Mouse (Mus musculus) urinary bladder, postnatal 36 days (tissue): ENCODE data around the gene Ftsj1.

Experiments used
- DNase-seq, 2 experiments: peaks; one replicate each; pipeline ENCODE4 v3.0.0; 2022; ENCODE audit warnings: low spot score in 2 of 2, mixed read lengths in 1 of 2

Ftsj1 gene

DNA sequence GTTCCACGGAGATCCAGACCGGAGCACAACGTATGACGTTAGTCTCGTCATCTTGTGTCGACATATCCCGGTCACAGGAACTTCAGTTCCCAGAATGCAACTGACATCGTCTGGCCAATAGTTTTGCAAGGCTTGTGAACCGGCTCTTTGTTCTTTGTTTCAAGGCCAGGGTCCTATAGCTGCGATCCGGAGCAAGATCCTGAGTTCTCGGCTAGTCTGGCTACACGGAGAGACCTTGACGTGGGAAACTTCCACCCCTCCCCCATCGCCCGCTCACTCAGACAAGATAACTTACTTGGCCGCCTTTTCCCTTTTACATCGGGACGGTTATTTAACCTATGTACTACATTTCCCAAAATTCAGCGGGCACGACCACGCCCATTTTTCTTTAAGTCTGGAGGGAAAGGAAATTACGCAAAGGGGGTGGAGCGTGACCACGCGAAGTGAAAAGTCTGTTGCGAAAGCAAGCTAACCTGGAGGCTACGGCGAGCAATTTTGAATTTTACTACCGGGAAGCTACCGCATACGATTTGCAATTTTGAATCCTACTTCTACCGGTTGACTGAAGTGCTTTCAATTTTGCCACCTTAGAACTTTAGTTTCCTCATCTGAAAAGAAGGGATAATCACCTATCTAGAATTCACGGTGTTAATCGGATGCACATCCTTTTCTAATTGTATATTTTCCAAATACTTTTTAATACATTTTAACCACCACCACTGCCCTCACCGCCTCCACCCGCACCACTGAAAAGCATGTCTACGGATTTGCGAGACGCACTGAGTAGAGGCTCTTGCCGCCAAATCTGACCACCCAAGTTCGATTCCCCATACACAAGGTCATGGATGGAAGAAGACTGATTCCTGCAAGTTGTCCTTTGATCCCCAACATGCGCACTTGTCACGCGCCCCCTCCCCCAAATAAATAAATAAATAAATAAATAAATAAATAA lies at the start of gene Ftsj1:
Gene Ftsj1, minus strand, starts transcription at position 73 of the 952 bp plus-strand sequence.
- peak; percentile 68 to 75 for DNase-seq

DNA sequence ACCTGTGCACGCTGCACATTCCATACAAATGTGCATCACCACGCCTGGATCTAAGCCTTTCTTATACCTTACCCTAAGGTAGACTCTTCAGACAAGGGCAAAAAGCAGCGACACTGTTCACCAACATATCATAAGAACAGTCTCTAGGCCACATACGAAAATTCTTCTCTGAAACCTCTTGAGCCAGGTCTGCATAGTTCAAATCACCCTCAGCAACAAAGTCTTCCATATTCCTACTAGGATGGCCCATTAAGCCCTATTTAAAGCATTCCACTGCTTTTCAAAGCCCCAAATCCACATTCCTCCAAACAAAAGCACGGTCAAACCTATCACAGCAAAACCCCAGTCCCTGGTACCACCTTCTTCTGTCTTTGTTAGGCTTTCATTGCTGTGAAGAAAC lies 36.4 kb upstream of the Ftsj1 start:
- no peak for DNase-seq

DNA sequence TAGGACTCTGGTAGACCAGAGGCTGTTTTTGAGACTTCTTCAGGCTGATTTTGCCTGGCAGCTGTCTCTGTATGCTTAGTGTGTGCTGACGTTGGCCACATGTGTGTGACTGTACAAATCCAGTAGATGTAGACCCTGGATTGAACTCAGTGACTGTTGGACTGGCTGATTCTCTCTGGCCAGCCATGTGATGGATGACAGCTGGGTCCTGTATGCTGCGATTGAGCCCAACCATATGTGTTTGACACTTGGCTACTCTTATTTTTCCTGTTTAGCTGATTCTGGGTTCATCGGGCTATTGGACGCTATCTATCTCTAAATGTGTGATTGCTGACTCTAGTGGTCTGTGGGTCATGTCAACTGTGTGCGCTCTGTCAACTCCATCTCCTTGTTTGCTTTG lies 21.9 kb upstream of the Ftsj1 start:
- no peak for DNase-seq

DNA sequence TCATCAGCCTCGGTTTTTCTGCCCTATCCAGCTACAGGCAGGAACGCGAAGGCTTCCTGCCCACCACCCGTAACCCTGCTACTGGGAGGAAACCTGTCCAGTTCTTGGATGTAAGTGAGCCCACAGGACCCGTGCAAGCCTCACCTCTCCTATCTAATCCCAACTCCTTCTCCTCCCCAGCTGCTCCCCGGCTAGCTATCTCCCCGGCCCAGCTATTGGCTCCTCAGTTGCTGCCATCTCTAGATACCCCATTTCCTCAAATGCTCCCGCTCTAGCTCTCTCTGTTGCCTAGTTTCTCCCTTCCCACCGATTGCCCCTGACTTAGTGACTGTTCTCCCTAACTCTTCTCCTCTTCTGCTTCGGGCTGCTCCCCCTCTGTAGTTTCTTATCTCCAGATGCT lies 19.8 kb upstream of the Ftsj1 start:
- DNase-seq: no peak

DNA sequence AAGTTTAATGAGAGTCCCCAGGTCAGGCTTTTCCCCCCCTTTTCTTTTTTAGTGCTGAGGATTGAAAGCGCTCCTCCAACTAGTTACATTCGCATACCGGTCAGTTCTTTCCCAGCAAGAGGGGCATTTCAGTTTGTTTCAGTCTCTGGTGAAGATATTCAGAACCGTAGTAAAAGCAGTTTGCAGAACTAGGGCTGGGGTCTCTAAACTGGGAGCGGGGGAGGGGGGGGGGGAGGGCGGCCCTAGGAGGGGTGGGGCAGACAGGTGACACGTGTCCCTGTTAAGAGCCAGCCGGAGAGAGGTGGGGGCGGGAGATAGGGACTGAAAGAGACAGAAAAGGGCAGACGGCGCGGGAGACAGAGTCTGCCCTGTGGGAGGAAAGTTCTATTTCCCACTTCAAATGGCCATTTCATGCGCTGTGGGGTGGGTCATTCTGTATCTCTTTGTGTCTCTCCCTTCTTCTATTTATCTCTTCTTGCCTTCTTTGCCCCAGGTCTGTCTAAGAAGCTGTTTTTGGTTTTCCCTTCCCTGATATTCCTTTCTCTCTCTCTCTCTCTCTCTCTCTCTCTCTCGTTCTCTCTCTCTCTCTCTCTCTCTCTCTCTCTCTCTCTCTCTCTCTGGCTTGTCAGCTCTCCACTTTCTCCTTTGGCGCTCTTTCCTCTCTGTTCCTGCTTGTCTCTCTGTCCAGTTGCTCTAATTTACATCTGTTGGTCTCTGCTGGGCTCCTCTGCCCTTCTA lies 19.0 kb upstream of the Ftsj1 start, which contains the start of gene Slc38a5:
Gene Slc38a5, plus strand, starts transcription at position 51 of the 738 bp plus-strand sequence.
- DNase-seq: no peak

DNA sequence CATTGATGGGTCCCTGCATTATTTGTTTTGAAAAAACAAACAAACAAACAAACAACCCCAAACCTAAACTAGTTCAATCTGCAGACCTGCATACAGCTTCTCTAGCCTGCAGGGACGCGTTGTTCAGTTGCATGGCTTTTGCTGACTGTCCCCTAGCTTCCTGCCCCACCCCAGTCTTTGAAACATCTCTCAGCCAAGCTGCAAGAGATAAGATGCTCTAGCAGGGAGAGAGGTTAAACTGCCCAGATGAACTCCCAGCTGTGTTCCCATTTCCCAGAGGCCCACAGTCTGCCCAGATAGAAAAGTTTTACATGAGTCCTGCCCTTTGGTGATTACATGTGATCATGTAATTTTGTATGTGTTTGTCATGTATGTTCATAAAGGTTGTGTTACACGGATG lies 12.0 kb upstream of the Ftsj1 start:
- DNase-seq: no peak

DNA sequence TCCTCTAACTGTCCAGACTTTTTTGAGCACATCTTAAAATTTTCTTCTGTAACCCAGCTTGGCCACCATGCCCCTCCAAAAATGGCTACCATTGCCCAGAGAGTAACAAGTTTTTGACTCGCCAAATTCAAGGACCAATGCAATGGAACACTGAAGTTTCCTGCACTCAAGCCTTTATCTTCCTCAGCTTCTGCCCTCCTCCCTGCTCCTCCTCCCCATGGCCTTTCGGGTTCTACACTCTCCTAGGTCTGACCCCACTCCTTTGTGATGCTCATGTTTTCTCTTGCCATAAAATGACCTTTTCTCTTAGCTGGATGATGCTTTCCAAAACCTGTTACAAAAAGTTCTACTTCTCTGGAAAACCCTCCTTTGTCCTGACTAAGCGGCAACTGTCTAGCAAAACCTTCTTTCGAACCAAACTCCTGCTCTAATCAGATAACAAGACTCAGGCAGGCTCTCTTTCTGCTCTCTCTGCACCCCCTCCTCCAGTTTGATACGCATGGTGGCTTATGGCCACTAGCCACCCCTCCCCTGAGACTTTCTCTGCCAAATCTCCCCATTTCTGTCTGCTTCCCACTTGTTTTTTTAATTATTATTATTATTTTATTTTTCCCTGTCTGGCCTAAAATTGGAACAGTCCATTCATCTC lies 11.1 kb upstream of the Ftsj1 start:
- DNase-seq: no peak

DNA sequence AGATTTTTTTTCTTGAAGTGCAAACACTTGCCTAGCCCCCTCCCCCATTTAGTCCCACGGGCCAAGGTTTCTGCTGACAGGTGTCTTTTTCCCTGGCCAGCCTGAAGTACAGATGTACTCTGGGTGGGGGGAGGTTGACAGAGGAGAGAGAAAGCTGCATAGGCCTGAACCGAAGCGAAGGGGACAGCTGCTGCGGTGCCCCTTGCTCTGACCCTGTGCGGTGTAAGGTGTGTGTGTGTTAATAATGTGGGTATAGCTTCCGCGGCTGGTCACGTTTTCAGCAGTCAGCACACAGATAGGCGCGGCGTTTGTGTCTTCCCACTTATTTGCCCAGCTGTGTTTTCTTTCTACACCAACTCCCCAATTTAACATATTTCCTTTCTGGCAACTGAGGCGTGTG lies 7.3 kb upstream of the Ftsj1 start:
- no peak for DNase-seq

DNA sequence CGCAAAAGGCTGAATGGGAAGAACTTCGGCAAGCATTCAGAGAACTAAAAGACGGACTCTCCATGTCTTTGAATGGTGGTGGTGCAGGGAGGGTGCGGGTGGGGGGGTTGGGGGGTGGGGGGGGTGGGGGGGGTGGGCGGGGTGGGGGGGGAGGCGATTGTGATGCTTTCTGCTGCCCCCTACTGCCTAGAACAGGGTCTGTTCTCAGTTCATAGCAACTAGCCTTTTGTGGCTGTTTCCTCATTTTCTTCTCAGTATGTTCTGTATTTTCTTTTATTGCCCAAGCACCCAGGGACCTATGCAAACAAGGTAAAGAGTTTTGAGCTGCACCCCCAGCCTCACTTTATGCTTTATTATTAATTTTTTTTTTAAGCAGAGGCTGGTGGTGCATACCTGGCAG lies 3.6 kb upstream of the Ftsj1 start:
- DNase-seq: no peak

DNA sequence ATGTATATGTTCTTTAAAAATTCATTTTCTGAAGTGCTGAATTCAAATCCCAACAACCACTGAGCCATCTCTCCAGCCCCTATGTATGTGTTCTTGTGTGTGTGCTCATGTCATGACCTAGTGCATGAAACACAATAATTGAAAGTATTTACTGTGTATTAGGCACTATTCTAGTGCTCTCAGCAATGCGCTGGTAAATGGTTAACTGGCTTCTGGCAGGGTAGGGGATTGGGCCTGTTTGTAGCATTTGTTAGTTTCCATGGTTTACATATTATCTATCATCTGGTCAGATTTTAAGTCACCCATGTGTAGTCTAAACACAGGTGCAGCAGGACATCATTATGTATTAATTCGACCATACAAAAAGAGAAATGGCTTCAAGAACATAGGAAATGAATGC lies 1.5 kb upstream of the Ftsj1 start:
- DNase-seq: no peak

DNA sequence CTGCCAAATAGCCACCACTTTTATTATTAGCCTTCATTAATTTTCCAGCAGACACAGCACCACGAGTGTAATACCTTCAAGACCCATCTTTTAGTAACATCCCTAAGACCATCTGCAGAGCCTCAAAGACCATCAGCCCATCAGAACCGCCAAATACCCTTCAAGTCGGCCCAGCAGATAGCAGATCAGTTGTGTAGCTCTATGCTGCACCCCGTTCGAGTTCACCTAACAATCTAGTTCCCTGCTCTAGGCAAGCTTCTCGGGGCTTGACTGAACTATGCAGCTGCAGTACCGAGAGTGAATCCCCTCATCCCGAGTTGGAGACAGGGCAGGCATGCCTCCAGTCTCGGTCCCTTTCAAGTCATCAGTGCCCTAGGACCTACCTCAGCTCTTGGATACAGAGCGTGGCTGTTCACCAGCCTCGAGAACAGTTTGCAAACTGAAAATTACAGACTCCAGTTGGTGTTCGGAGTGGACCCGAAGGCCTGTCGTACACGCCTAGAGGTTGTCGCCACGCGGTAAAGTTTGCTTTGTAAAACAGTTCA lies 345 bp downstream of the Ftsj1 start:
- DNase-seq: no peak

DNA sequence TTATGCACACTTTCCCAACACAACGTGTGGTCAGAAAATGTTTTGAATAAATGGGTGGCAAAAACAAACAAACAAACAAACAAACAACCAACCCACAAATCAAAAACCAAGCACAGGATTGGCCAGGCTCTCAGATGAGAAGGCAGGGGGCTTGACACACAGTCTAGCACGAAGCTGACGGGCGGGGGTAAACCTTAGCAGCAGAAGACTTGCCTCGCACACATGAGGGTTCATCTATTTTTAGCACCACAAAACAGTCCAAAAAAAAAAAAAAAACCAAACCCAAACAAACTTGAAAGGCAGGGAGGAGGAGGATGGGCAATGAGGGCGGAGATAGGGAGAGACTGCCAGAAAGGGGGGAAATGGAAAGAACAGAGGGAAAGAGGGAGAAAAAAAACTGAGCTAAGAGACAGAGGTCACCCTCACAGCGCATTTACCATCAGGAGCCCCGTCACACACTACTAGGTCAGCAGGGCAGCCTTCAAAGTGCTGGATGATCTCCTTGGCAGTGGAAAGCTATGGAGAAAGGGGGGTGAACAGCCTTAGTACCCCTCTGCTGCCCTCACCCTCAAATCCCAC lies 3.6 kb downstream of the Ftsj1 start:
- DNase-seq: no peak

DNA sequence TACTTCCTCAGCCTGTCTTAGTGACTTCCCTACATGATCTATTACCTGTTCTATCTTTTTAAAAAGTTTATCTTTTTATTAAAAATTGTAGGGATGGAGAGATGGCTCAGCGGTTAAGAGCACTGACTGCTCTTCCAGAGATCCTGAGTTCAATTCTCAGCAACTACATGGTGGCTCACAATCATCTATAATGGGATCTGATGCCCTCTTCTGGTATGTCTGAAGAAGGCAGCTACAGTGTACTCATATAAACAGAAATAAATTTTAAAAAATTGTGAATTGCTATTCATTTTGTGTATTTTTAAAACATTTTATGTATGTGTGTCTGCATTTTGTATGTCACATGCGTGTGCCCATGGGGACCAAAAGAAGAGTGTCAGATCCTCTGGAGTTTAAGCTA lies 4.5 kb downstream of the Ftsj1 start:
- DNase-seq: no peak

DNA sequence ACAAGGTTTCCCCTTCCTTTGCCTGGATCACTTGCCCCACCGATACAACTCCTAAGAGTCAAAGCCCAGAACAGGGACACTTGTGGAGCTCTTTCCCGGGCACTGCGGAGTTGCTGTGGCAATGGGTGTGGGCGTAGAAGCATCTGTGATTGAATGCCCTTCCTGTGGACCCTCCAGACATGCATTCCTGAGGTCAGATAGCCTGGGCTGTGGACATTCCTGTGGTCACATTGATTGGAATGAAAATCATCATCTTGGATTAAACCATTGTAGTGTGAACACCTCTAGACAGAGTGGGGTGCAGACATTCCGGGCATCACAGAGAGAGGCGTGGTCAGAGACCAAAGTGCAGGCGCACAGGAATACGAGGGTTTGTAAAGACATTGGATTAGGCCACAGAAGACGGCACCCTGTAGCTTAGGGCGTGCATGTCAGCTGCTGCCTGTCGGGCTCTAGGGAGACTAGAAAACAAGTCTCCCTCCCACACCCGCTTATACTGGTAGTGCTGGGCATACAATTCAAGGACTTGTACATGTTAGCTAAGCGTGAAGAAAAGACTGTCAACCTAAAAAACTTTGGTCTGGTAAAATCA lies 13.3 kb downstream of the Ftsj1 start:
- no peak for DNase-seq

DNA sequence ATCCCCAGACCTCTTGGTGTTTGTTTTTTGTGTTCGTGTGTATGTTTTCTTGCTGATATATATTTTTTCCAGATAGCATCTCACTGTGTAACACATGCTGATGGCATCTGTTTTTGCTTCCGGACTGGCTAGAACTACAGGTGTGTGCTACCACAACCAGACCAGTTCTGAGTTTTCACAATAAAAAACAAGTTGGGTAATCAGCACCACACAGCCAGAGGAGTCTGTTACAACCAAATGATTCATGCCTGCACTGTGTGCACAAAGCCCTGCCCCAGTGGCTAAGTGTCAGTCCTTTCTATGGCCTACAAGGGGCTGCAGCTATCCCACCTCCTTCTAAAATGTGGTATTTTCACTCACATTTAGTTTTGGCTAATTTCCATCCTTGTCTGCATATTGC lies 15.5 kb downstream of the Ftsj1 start:
- no peak for DNase-seq

DNA sequence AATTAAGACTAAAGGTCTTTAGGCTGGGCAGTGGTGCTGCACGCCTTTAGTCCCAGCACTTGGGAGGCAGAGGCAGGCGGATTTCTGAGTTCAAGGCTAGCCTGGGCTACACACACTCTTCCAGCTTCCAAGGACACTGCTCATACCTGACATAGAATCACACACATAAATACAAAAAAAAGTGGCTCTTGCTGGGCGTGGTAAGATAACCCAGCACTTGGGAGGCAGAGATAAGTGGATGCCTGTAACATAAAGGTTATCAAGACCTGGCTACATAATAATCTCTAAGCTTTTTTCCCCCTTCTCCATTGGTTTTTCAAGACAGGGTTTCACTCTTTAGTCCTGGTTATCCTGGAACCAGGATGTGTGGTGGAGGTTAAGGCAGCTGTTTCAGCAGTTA lies 18.6 kb downstream of the Ftsj1 start:
- no peak for DNase-seq

DNA sequence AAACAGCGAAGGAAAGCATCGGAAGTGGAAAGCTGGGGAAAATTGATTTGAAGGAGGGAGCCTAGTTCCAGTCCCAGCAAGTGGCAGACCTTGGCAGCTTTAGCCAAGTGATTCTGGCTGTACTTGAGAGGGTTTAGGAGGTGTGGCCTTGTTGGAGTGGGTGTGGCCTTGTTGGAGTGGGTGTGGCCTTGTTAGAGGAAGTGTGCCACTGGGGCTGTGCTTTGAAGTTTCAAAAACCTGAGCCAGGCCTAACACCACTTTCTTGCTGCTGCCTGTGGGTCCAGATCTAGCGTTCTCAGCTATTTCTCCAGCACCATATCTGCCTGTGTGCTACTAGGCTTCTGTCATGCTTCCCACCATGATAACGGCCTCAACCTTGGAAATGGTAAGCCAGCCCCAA lies 21.9 kb downstream of the Ftsj1 start:
- DNase-seq: no peak

DNA sequence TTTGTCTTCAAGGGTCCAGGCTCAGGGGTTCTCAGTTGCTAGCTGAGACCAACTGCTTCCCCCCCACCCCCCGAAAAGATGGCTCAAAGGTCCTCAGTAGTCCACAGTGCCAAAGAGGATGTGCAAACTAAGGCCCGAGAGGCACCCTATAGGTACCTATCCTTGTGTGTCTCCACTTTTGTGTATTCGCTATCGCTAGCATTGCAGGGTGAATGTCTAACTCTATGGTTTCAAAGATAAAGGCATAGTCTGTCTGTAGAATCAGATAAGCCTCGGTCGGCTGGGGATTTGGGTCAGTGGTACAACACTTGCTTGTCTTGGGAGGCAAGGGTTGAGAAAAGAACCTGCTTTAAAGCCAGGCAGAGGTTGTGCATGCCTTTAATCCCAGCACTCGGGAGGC lies 28.7 kb downstream of the Ftsj1 start:
- no peak for DNase-seq

DNA sequence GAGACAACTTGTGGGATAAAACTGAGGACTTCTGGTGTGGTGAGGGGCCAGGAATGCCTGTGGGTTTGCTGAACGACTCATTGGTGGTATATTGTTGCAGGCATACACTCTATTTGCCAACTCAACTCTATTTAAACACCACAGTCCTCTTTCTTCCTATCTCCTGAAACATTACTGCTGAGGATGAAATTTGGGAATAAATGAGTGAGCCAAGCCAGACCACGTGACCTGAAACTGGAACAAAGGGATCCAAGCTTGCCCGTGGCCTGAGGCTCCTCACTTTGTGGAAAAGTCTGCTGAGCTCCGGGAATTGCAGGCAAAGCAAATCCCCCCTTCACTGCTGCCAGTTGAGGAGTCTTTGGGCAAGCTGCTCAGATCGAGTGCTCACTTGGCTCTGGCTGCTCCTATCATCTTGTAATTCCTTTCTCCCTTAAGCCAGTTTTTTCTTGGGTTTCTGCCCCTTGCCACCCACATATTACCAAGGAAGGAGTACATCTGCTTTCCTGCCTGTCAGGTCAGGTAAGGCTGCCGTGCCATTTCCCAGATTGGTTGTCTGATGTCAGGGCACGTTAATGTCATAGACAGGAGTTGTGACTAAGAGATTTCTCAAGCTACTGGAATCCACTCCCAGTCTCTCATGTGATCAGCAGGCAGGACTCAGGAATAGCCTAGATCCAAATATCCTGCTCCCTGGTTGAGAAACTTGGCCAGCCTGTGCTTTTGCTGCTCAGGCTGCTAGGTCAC lies 29.4 kb downstream of the Ftsj1 start:
- peak in 1 of 2 experiments; percentile 20 for DNase-seq

DNA sequence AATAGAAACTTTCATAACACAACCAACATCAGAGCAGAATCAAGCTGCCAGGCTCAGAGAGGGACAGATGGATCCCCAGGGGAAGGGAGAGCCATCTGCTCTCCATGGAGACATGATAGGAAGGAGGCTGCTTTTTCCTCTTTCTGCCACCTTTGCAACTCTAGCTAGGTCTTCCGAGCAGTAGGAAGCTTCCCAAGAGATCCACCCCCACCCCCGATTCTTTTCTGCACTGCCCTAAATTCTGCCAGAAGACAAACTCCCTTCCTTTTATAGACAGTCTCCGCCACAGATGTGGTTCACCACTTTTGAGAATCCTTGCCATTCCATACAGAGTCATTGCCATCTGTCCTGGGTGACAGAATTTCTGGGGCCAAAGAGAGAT lies 29.9 kb downstream of the Ftsj1 start:
- DNase-seq: no peak

DNA sequence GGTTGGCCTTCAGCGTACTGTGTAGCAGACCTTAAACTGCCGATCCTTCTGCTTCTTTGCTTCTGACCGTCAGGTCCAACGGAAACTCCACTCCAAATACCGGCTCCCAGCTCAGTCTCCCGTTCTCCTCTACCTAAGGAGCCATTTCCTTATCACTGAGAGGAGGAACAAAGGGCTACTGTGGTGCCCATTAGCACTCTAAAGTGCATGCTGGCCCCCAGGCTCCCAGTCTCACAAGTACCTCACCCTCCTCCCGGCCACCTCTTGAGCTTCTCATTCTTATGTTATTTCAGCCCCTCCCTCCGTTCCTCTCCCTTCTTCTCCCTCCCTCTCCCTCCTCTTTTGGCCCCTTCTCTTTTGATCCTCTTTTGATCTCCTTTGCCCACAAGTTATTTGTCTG lies 32.6 kb downstream of the Ftsj1 start:
- DNase-seq: no peak
